Mouse (Mus musculus): ENCODE measurements around the gene Dbi.
A peak's percentile ranks its signal among the peaks of the same experiment; 100 is the strongest.

Dbi gene

GRCm38 (mm10) chr1:120082957-120083585 is 37.8 kb downstream of the Dbi start:
- peak; percentile 56 to 63 for DNase-seq

- no peak for DNase-seq
Measured at GRCm38 (mm10) chr1:120080632-120081031, 40.2 kb downstream of the Dbi start.

GRCm38 (mm10) chr1:120077746-120078410 is 43.0 kb downstream of the Dbi start:
- DNase-seq, result no peak

- DNase-seq, result peak in 1 of 2 experiments; percentile 26
Measured at GRCm38 (mm10) chr1:120075507-120075906, 45.4 kb downstream of the Dbi start.

DNA sequence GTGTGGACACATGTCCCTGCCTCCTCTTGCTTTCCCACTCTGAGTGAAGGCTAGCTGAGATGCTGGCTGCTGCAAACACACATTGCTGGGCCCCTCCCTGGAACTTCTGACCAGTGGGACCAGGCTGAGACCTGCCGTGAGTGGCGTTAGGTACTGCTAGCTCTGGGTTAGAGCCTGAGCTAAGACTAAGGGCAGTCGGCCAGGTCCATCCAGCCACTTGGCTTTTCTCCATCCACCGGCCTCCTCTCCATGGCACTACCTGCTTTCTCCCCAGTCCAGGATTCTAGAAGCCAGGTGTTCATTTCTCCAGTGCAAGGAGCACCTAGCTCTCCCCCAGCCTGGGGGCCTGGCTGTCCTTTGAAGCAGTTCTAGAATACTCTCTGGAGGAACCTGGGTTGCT is 45.9 kb downstream of the Dbi start:
- DNase-seq, result peak; percentile 73 to 77

DNA sequence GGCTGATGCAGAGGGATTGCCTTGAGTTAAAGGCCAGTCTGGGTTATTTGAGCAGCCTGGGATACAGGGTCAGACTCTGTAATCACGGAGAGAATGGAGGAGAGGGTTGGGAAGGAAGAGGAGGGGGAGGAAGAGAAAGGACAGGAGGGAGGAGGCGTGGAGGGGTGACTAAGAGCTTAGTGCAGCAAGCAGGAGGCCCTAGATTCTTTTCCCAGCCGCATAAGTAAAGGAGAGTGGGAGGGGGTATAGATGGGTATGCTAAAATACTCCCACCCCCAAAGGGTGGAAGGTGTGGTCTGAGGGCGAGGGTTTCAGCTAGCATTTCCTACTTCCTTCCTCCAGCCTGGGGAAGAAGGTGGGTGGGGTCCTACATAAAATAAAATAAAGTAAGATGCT is 46.6 kb downstream of the Dbi start:
- no peak for DNase-seq

DNA sequence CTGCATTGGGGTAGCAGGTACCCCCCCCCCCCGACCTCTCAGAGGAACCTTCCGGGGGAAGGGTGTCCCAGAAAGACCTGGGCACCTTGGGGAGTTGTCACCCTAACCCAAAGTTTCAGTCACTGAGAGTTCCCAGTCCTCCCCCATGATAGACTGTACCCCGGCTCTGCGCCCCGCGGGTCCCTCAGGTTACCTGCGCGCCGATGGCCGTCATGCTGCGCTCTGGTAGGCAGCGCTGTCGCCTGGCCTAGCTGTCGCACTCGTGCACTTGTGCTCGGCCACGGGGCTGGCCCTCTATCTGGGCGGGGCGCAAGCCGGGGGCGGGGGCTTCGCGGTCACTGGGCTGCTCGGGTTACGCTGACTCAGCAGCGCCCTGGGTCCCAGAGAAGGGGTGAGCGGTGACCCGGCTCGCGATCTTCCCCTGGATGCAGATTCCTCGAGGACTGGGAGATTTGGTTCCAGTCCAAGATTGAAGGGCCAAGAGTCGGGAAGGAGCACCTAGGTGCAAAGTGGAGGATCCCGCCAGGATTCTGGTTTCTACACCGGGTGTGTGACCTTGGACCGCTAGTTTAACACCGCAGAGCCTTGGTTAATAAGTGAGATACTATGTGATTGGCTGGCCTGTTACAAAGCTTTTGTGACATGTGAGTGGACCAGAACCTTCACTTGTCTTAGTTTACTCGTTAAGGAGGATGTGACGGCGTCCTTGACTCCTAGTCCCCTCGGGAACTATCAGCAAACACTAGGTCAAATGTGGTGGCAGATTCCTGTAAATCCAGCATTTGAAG is 47.2 kb downstream of the Dbi start, which contains the start of gene Tmem37:
Gene Tmem37 (minus strand): TSS at position 556 of the 788 bp plus-strand sequence.
- DNase-seq, result peak; percentile 95 to 96

DNA sequence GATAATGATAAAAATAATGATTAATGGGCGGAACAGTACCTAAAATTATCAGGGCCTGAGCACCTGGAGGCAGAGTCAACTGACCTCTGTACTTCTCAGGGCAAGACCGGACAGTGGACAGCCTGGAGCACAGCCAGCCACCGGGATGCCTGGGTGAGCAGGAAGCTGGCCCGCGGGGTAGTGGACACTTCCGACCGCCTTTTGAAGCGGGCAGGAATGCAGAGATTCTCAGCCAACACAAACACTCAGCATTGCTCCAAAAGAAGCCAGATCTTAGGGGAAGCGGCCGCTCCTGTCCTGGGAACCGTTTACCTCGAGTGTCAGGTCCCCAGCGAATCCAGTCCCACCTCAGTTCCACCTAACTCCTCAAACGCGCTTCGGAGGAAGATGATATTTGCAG is 48.0 kb downstream of the Dbi start:
- peak; percentile 95 to 97 for DNase-seq

GRCm38 (mm10) chr1:120071133-120071532 is 49.7 kb downstream of the Dbi start:
- peak in 1 of 2 experiments; percentile 41 for DNase-seq

DNA sequence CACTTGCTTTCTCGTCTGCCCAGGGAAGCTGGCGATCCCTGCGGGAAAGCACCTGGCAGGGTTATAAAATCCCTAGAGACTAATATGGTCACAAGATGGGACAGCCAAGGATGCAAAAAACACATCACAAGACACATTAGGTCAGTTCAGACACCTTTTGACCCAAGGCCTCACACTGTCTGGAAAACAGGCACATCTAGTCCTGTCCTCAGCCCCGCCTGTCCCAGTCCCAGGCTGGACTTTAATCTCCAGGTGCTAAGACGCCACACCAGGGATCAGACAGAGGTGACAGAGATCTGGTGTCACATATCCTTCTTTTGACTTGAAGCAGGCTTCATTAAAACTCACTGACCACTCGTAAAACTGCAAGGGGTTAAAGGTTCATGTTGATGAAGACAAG is 50.7 kb downstream of the Dbi start:
- peak; percentile 65 to 81 for DNase-seq

DNA sequence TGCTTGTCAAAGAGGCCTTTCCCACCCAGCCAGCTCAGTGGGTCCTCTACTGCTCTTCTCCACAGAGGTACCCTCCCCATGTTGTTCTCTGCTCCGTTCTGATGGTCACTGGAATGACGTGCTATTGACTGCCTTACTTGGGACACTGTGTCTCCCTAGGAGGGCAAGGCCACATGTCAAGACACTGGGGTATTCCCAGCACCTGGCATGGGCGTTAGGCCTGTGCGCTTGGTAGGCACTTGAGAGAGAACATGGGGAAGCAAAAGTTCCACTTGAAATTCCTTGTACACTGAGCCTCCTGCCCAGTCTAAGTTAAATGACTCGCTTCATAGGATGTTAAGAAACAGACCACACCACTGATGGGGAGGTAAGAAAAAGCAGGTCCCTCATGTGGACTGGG is 51.8 kb downstream of the Dbi start:
- no peak for DNase-seq

DNA sequence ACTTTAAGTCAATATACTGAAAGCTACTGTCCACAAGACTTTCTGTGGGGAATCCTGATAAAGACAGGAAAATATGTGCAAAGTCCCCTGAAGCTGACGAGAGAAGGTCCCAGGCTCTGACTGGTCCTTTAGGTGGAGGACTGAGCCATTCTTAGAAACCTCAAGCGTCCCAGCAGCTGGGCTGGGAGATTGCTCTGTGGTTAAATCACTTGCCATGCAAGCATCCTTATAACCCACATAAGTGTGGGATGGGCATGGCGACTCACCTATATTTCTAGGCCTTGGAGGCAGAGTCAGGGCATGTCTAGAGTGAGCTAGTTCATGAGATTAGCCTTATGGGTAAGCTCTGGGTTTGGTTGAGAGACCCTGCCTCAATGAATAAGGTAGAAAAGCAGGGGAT is 54.3 kb downstream of the Dbi start:
- no peak for DNase-seq

- peak; percentile 55 to 66 for DNase-seq
Measured at GRCm38 (mm10) chr1:120066159-120066558, 54.7 kb downstream of the Dbi start.

DNA sequence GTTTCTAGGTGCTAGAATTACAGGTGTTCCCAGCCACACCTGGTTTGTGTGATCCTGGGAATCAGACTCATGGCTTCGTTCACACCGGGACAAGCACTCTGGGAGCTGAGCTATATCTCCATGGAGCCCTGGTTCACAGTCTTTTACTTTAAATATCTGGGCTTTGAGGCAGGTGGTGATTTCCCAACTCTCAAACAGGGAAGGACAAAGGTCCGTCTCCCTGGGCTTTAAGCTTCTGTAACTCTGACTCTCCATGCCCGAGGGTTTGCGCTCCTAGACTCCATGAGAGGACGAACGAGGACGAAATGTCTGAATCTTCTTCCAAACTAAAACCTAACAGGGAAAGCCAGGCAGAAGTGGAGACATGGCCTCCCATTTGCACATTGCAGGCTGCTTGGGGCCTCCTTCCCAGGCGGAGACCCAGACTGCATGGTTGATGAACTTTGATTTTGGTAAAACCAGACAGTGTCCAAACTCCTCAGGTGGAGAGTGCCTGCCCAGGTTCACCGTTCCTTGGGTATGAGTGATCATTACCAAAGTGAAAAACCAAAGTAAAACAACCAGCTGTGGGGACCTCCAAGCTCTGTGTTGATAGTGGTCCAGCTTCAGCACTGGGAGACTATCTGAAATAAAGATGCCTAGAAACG is 56.7 kb downstream of the Dbi start:
- peak; percentile 42 to 43 for DNase-seq
